ENCODE assay signal across 9 mouse cellular contexts in the genomic region with DNA sequence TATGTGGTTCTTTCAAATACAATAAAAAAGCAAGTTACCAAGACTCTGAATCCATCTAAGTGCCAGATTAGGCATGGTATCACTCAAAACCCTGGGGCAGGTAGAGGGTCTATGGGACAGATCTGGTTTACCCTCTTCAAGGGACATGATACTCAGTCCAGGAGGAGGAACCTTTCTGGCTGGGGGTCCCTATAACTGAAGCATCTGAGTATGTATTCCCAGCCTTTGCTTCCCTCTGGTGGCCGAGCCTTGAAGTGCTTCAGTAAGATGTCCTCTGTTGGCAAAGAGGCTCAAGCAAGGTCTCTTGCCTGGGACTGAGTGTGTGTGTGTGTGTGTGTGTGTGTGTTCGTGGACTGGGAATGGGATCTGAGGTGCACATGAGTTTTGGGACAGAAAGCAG.
DNase-seq lines count a peak whose midpoint lies in the region; ATAC-seq and TF ChIP-seq lines count a peak whose summit lies in the region.
"Had no signal": no experiment of that assay in that cellular context is flagged by ENCODE, and none has a peak within 500 bp of the region (broad histone marks: within the 10 kb centered on the region; RNA-seq: fewer than 3 reads in every experiment).

No protein-coding gene starts in this region.

- TF ChIP-seq CTCF in liver, embryonic 14.5 days (IDR thresholded peaks at IDR 0.05; ENCODE audit: low read depth), result peak; percentile 66

- no peaks in the 10 kb centered on the region for H3K27me3 ChIP-seq in liver, embryonic 12.5 days (replicated peaks)
- no peaks in the 10 kb centered on the region for H3K27me3 ChIP-seq in liver, embryonic 14.5 days (ENCODE audit: control insufficient read depth, insufficient read depth, low read length)
- H3K27me3 ChIP-seq: limb, embryonic 15.5 days had no signal

- peak; percentile 43 for DNase-seq in liver
- peak; percentile 35 for DNase-seq in embryo, embryonic 11.5 days (ENCODE audit: low read depth, low spot score)
- peak; percentile 66 to 79 for DNase-seq in heart, postnatal 10 days
- DNase-seq in kidney, postnatal 25 days, result peak; percentile 55 to 81
- DNase-seq in liver, embryonic 14.5 days (ENCODE audit: low read depth in 3 of 3, low spot score in 3 of 3), result no peak
- DNase-seq in ovary, postnatal 36 days (ENCODE audit: low spot score), result peak; percentile 60
- peak; percentile 37 to 73 for DNase-seq in urinary bladder, postnatal 4 days (ENCODE audit: low spot score in 2 of 2)

- intact Hi-C loops in heart, postnatal 10 days (cut with DNase I), result loop anchor here (1.0 to 2.0 kb wide), 3 partner anchors 160 to 390 kb away; partner anchors contain the start of gene Adamts16

- H3K4me1 ChIP-seq in liver, embryonic 12.5 days, result no peaks in the 10 kb centered on the region
- peaks cover 0 to 6% of the 10 kb centered on the region in 2 experiments; a peak in 1 of 4 replicates for H3K4me1 ChIP-seq in liver, embryonic 14.5 days (replicated peaks; ENCODE audit: control insufficient read depth in 2 of 2, insufficient read depth in 2 of 2, low read length in 1 of 2)
- H3K4me1 ChIP-seq: limb, embryonic 15.5 days had no signal

- H3K9me3 ChIP-seq in liver, embryonic 12.5 days (replicated peaks), result no peaks in the 10 kb centered on the region
- H3K9me3 ChIP-seq in liver, embryonic 14.5 days (ENCODE audit: control insufficient read depth, low read length), result no peaks in the 10 kb centered on the region
- H3K9me3 ChIP-seq: limb, embryonic 15.5 days had no signal

- no peak overlapping the region for H3K4me3 ChIP-seq in liver, embryonic 12.5 days
- no peak overlapping the region for H3K4me3 ChIP-seq in liver, embryonic 14.5 days (ENCODE audit: insufficient read depth in 1 of 2, low read depth in 2 of 2, low read length in 2 of 2)
- H3K4me3 ChIP-seq: limb, embryonic 15.5 days had no signal

- H3K36me3 ChIP-seq in liver, embryonic 12.5 days, result no peaks in the 10 kb centered on the region
- H3K36me3 ChIP-seq in liver, embryonic 14.5 days (replicated peaks; ENCODE audit: control insufficient read depth, insufficient read depth, low read depth), result no peaks in the 10 kb centered on the region
- H3K36me3 ChIP-seq: limb, embryonic 15.5 days had no signal

- TF ChIP-seq EP300 in liver, embryonic 14.5 days (IDR thresholded peaks at IDR 0.05; ENCODE audit: low read depth), result no peak

- no peak overlapping the region for H3K4me2 ChIP-seq in liver, embryonic 12.5 days
- H3K4me2 ChIP-seq in liver, embryonic 14.5 days (ENCODE audit: low read depth), result no peak overlapping the region
- H3K4me2 ChIP-seq: limb, embryonic 15.5 days had no signal

- no peak for ATAC-seq in liver, embryonic 12.5 days
- ATAC-seq in liver, embryonic 14.5 days (ENCODE audit: insufficient read depth), result no peak

- 7% methylated on average over 2 of the region's 2 CpGs for WGBS in liver, embryonic 12.5 days (ENCODE audit: insufficient replicate concordance)
- WGBS in liver, embryonic 14.5 days (ENCODE audit: insufficient replicate concordance), result 2% methylated on average over 2 of the region's 2 CpGs

- no peak overlapping the region for H3K9ac ChIP-seq in liver, embryonic 12.5 days
- H3K9ac ChIP-seq in liver, embryonic 14.5 days (replicated peaks), result no peak overlapping the region
- H3K9ac ChIP-seq: limb, embryonic 15.5 days had no signal

- no peak overlapping the region for H3K27ac ChIP-seq in liver, embryonic 12.5 days
- no peak overlapping the region for H3K27ac ChIP-seq in liver, embryonic 14.5 days
- H3K27ac ChIP-seq: limb, embryonic 15.5 days had no signal

Comparison
In these comparisons a context has a peak if more than half of its experiments do, and no peak if none do; other contexts are left out.
1. DNase-seq: peak in liver (single experiment), embryo, embryonic 11.5 days (single experiment), heart, postnatal 10 days (2 of 2), kidney, postnatal 25 days (2 of 2), ovary, postnatal 36 days (single experiment) and urinary bladder, postnatal 4 days (2 of 2); none in liver, embryonic 14.5 days (0 of 3).